Mouse (Mus musculus) bone marrow macrophage, adult 2 months (primary cell): Measurements from ENCODE around the gene St8sia1. TPM values are rescaled to one million over a fixed set of nuclear protein-coding genes. Genes with fewer than 3 reads are reported as not detected.

Source experiments
- H3K27ac ChIP-seq: 2 replicates; pipeline ENCODE4 v1.5.1; 2012; ENCODE audit warnings: low read depth, low read length; ENCODE audit not compliant: insufficient read depth
- H3K4me1 ChIP-seq: 2 replicates; pipeline ENCODE4 v1.6.1; 2012; ENCODE audit warnings: low read length; ENCODE audit not compliant: control insufficient read depth, insufficient read depth
- H3K4me3 ChIP-seq: 2 replicates; pipeline ENCODE4 v1.5.1; 2012; ENCODE audit warnings: mild to moderate bottlenecking, low read length, moderate library complexity; ENCODE audit not compliant: insufficient read depth
- CTCF ChIP-seq: IDR thresholded peaks from 2 replicates; pipeline ENCODE4 v1.5.1; 2012; ENCODE audit warnings: low read depth, mild to moderate bottlenecking, low read length, moderate library complexity
- POLR2A ChIP-seq: IDR thresholded peaks from 2 replicates; pipeline ENCODE4 v1.6.1; 2012; ENCODE audit warnings: mild to moderate bottlenecking, low read depth, low read length, borderline replicate concordance
- polyA plus RNA-seq: library from polyadenylated mRNA; stranded (reverse); fragments of >200 nt; gene quantifications from 2 replicates; pipeline ENCODE4 v1.2.4, GENCODE M21; 2012; ENCODE audit not compliant: missing spikeins, insufficient read depth, insufficient read length

St8sia1 gene
- polyA plus RNA-seq, 1 experiment = not detected

DNA sequence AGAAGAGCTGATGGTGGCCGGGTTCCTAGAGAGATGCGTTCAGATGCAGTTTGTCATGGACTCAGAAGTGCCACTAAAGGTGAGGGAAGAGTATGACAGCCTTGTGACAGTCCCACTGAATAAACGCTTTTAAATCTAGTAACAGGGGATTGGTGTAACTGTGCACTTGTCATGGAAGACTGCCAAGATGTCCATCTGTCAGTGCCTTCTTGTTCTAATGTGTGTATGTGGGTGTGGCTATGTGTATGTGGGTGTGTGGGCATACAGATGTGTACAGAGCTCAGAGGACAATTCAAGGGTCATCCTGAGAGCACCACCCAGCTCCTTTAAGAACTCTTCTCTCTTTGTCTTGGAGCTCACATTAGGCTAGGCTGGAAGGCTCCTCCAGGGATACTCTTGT, 148.7 kb downstream of the St8sia1 start:
- no peaks in the 10 kb centered on the region for H3K4me1 ChIP-seq
- no peak for TF ChIP-seq CTCF
- TF ChIP-seq POLR2A = no peak
- H3K27ac ChIP-seq = no peak overlapping the region
- H3K4me3 ChIP-seq = no peak overlapping the region

DNA sequence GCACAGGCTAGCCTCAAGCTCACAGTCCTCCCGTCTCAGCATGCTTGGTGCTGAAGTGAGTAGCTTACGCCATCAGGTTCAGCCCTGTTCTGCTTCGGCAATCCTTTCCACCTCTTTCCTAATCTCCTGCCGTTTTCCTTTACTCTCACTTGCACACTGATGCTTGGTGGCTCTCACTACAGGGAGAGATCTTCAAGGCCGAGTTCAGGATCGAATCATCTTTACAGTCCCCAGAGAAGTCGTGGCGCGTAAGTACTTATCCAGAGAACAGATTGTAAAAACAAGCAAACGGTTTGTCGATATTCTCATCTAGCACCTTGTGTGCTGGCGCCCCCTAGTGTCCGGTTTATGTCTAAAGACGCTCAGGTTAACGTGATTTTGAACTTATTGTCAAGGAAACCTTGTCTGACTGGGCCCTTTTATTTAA, 149.7 kb downstream of the St8sia1 start:
- TF ChIP-seq CTCF (0 out of 2 replicates have a peak, but pooled peaks have one; percentile 29), POLR2A (no peak)
- Histone ChIP-seq H3K4me1 (no peaks in the 10 kb centered on the region), H3K27ac (no peak overlapping the region), H3K4me3 (peak overlapping the region; percentile 26; the same call in 1 of the 2 replicates)

DNA sequence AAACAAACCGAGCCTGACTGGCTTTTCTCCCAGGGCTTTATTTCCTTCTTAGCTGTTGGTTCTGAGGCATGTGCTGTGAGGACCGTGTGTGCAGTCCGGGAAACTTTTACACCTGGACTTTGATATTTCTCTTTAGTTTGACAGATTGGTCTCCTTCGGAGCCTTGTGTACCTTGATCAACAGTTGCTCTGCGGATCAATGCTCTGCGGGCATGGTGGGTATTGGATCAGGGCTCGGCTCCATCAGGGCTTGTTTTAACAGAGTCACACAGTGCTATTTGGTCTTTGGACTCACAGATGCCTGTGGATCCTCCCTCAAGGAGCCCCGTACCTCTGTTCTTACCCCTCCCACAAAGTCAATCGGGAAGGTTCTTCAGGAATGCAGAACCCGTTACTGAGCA, 150.2 kb downstream of the St8sia1 start:
- TF ChIP-seq CTCF = no peak
- Histone ChIP-seq H3K4me1 (no peaks in the 10 kb centered on the region), H3K4me3 (no peak overlapping the region), H3K27ac (no peak overlapping the region)

DNA sequence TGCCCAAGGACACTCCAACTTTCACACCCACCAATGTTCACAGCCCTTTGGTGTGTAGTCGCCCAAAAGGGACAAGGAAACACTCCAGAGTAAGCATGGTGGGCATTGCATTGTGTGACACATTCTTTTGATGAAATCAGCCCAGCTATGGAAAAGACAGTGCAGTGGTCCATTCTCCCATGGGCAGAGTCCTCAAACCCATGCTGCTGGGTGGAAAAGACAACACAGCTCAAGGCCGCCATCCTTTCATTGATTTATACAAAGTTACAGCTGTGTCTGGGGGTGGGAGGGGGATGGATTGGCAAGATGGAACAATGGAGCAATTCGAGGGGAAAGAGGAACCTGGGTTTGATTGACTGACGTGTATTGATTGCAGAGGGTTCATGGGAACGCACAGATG, 151.3 kb downstream of the St8sia1 start:
- H3K4me1 ChIP-seq = no peaks in the 10 kb centered on the region
- no peak overlapping the region for H3K27ac ChIP-seq
- no peak overlapping the region for H3K4me3 ChIP-seq
- TF ChIP-seq POLR2A (no peak), CTCF (no peak)

DNA sequence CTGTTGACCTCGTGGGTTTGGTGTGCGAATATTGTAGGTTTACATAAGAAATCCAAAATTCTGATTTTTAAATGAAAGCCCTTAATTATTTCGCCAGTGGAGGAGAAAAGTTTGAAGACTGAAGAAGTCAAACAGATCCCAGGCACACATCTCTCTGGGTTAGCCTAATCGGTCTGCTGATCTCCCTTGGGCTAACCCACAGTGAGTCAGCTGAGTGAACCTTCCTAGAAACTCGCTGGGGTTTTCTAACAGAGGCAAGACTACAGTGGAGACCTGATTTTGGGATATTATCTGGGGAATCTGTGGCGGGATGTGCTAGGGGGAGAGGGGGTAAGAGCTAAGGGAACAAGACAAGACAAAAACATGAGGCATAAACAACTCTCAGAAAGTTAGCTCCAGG, 154.0 kb downstream of the St8sia1 start:
- Histone ChIP-seq H3K27ac (no peak overlapping the region), H3K4me3 (no peak overlapping the region), H3K4me1 (peaks cover 13% of the 10 kb centered on the region)
- TF ChIP-seq CTCF (no peak), POLR2A (no peak)

DNA sequence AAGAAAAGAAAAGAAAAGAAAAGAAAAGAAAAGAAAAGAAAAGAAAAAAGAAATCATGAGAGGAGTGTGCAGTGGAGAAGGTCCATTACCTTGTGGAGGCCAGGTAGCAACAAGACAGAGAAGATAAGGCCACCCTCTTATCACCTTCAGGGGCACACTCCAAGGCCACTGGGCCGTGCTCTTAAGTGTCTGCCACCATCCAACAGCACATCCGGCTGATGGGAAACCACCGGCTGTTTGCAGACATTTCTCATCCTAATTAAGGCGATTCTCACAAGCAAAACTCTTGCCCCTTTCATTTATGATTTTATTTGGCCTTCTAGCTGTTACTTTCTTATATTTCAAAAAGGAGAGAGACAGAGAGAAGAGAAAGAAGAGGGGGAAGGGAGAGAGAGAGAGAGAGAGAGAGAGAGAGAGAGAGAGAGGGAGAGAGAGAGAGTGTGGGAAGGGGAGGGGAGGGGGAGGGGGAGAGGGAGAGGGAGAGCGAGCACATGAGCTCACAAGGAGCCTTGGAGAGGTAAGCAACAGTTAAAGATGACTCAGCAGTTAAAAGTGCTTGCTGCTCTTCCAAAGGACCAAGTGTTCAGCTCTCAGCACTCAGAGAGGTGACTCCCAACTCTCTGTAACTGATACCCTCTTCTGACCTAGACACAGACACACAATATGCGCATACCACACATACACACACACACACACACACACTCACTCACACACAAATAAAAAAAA, 154.7 kb downstream of the St8sia1 start:
- H3K4me3 ChIP-seq = no peak overlapping the region
- TF ChIP-seq POLR2A (no peak), CTCF (no peak)
- H3K4me1 ChIP-seq = peaks cover 15% of the 10 kb centered on the region
- no peak overlapping the region for H3K27ac ChIP-seq

DNA sequence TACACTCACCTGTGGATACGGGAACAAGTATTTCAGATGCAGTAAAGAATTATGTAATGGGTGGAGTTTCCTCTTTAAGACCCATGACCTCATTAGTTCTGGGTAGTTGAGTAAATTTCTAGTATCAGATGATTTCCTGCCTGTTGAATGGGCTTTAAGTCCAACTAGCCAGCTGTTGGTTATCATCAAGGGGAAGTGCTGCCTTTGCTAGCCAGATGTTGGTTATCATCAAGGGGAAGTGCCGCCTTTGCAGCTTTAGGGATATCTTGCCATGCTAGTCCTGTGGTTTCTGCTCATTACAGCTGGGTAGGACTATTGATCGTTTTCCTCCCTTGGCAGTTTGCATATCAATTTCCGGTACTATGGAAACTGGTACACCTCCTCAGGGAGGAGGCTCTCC, 157.9 kb downstream of the St8sia1 start:
- Histone ChIP-seq H3K4me3 (no peak overlapping the region), H3K4me1 (peaks cover 15% of the 10 kb centered on the region), H3K27ac (0 out of 2 replicates have a peak overlapping the region, but pooled peaks have one; percentile 14)
- no peak for TF ChIP-seq POLR2A
- no peak for TF ChIP-seq CTCF

DNA sequence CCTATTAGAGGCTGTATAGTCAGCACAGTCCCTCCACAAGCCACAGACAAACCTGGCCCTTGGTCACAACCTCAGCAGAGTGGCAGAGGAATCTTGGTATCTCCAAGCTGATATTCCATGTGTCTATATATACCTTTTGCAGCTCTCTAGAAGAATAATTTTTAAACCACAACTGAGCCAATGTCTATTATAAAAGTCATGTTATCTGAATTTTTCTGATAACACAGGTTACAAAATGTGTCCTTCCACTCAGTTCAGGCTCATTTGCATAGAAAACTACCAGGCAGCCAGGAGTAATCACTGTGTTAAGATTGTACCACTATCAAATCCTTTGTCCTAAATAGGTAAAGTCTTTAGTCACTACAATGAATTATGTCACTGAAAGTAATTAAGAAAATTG, 159.8 kb downstream of the St8sia1 start, which contains the start of gene Sult6b2:
Sult6b2 (minus strand) TSS at position 101 of the 400 bp plus-strand sequence.
- peaks cover 15% of the 10 kb centered on the region for H3K4me1 ChIP-seq

DNA sequence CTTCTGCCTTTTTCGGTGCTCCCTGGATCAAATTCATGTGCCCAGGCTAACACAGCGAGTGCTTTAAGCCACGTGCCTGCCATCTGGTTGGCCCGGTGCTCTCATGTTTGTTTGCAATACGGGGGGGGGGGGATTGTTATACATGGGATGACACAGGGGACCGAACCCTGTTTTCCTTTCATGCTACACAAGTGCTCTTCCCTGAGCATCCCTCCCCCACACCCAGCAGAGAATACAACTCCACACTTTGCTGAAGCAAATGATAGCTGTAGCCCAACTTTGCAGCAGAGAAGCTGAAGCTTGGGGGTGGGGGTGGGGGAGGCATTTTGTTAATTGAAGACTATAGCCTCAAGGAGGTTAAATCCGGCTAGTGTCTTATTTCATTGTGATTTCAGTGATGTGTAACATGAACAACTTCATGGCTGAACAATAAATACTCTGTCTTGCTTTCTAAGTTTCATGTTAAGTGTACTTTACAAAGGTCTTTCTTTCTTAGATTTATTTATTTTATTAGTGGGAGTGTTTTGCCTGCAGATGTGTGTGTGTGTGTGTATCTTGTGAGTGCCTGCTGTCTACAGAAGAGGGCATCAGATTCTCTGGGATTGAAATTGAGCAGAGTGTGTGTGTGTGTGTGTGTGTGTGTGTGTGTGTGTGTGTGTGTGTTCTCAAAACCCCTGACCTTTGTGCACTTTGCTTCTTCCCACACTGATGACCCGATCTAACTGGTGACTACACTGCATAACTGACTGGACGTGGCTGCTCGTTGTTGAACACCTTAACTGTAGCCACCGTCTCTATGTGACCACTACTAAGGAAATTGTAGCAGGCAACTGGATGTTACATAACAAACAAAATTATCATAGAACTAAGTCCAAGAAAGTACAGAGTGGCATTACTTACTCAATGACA, 161.4 kb downstream of the St8sia1 start:
- Histone ChIP-seq H3K4me3 (no peak overlapping the region), H3K4me1 (peaks cover 15% of the 10 kb centered on the region), H3K27ac (no peak overlapping the region)
- TF ChIP-seq CTCF (no peak), POLR2A (no peak)

More for the DNA sequence above, 159.8 kb downstream of the St8sia1 start, which contains the start of gene Sult6b2:
- TF ChIP-seq POLR2A (no peak), CTCF (no peak)
- Histone ChIP-seq H3K27ac (no peak within 1 kb of the TSS), H3K4me3 (no peak within 1 kb of the TSS)

DNA sequence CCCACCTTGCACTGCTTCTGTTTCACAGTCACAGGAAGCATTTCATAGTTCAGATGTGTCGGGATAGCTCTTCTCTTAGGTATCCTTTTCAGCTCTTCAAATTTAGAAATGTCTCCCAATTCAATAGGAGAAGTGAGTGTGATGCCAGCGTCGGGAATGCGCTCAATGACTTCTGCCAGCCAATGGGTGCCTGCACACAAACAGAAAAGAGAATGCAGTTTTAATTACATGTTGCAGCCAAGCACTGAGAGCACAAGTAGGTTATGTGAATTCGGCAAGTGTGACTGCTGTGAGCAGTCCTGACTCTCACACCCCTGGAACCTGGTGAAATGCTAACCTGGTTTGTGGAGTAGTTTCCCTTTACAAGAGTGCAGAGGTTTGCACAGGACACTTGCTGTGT, 162.6 kb downstream of the St8sia1 start:
- Histone ChIP-seq H3K4me3 (no peak overlapping the region), H3K27ac (no peak overlapping the region), H3K4me1 (peaks cover 10% of the 10 kb centered on the region)
- TF ChIP-seq POLR2A = no peak
- TF ChIP-seq CTCF = no peak
